ENCODE assay signal across 13 mouse cellular contexts in genomic region chr9:118975758-118976157, GRCm38 (mm10). TPM values are rescaled to one million over a fixed set of nuclear protein-coding genes. Genes with fewer than 3 reads are reported as not detected.
DNase-seq lines count a peak whose midpoint lies in the region; ATAC-seq and TF ChIP-seq lines count a peak whose summit lies in the region.
"Had no signal": no experiment of that assay in that cellular context is flagged by ENCODE, and none has a peak within 500 bp of the region (broad histone marks: within the 10 kb centered on the region; RNA-seq: fewer than 3 reads in every experiment).

No protein-coding gene starts in this region.

- no peak overlapping the region for H3K4me2 ChIP-seq in forebrain, embryonic 11.5 days (ENCODE audit: low read depth, low read length, severe bottlenecking)
- peak overlapping the region; percentile 22 for H3K4me2 ChIP-seq in embryonic facial prominence, embryonic 13.5 days

- H3K9me3 ChIP-seq in forebrain, embryonic 10.5 days = no peaks in the 10 kb centered on the region
- H3K9me3 ChIP-seq in forebrain, embryonic 11.5 days (ENCODE audit: control insufficient read depth, low read length) = no peaks in the 10 kb centered on the region; the same call in 1 of the 2 replicates
- no peaks in the 10 kb centered on the region for H3K9me3 ChIP-seq in embryonic facial prominence, embryonic 13.5 days
- H3K9me3 ChIP-seq: megakaryocyte, embryonic 14.5 days had no signal

- peak overlapping the region; percentile 81 for H3K27ac ChIP-seq in forebrain, embryonic 10.5 days
- no peak overlapping the region for H3K27ac ChIP-seq in forebrain, embryonic 11.5 days (ENCODE audit: low read depth, low read length)
- peak overlapping the region; percentile 51; the same call in 1 of the 2 replicates for H3K27ac ChIP-seq in layer of hippocampus, adult 2 months
- peak overlapping the region; percentile 62 for H3K27ac ChIP-seq in embryonic facial prominence, embryonic 13.5 days

- H3K36me3 ChIP-seq in forebrain, embryonic 10.5 days (replicated peaks) = peaks cover 12% of the 10 kb centered on the region; the same call in 1 of the 2 replicates
- H3K36me3 ChIP-seq in forebrain, embryonic 11.5 days (ENCODE audit: control insufficient read depth, insufficient read depth, low read length) = no peaks in the 10 kb centered on the region
- H3K36me3 ChIP-seq in embryonic facial prominence, embryonic 13.5 days = peaks cover 9% of the 10 kb centered on the region

- TF ChIP-seq CTCF in layer of hippocampus, adult 2 months (conservative IDR thresholded peaks at IDR 0.05) = no peak

- no peak for DNase-seq in forebrain, embryonic 10.5 days (ENCODE audit: extremely low spot score, low spot score)
- no peak for DNase-seq in forebrain, embryonic 11.5 days (ENCODE audit: low spot score)
- DNase-seq in layer of hippocampus, adult 2 months (ENCODE audit: low spot score in 2 of 2) = no peak
- no peak for DNase-seq in layer of hippocampus, postnatal 10 days (ENCODE audit: low spot score in 2 of 2)
- DNase-seq in kidney, postnatal 36 days = peak; percentile 45 to 55
- DNase-seq in natural killer cell, adult 2 months (ENCODE audit: low spot score in 2 of 2) = no peak
- no peak for DNase-seq in gastrocnemius, postnatal 4 days (ENCODE audit: low spot score in 2 of 2)
- DNase-seq: adrenal gland, postnatal 14 days; B cell, adult 2 months; cerebellum, adult 18-20 months had no signal

- no peaks in the 10 kb centered on the region for H3K27me3 ChIP-seq in forebrain, embryonic 10.5 days (ENCODE audit: poor library complexity, severe bottlenecking)
- H3K27me3 ChIP-seq in forebrain, embryonic 11.5 days (ENCODE audit: control insufficient read depth, insufficient read depth, low read length) = no peaks in the 10 kb centered on the region
- H3K27me3 ChIP-seq in embryonic facial prominence, embryonic 13.5 days = no peaks in the 10 kb centered on the region
- H3K27me3 ChIP-seq: megakaryocyte, embryonic 14.5 days had no signal

- no peak for ATAC-seq in forebrain, embryonic 11.5 days (replicated peaks; ENCODE audit: low FRiP score)
- ATAC-seq in embryonic facial prominence, embryonic 13.5 days (ENCODE audit: insufficient number of reproducible peaks, insufficient read depth, low FRiP score, low TSS enrichment, low read depth) = no peak

- peaks cover 74% of the 10 kb centered on the region for H3K4me1 ChIP-seq in forebrain, embryonic 10.5 days
- H3K4me1 ChIP-seq in forebrain, embryonic 11.5 days (replicated peaks; ENCODE audit: control insufficient read depth, insufficient read depth, low read length) = peaks cover 13% of the 10 kb centered on the region; the same call in 1 of the 2 replicates
- peaks cover 74% of the 10 kb centered on the region for H3K4me1 ChIP-seq in embryonic facial prominence, embryonic 13.5 days

- H3K9ac ChIP-seq in forebrain, embryonic 11.5 days (ENCODE audit: low read length) = no peak overlapping the region
- 0 out of 2 replicates have a peak overlapping the region, but pooled peaks have one; percentile 16 for H3K9ac ChIP-seq in embryonic facial prominence, embryonic 13.5 days

- no peak overlapping the region for H3K4me3 ChIP-seq in forebrain, embryonic 10.5 days
- no peak overlapping the region for H3K4me3 ChIP-seq in forebrain, embryonic 11.5 days (ENCODE audit: low read depth, low read length)
- H3K4me3 ChIP-seq in layer of hippocampus, adult 2 months = no peak overlapping the region
- H3K4me3 ChIP-seq in embryonic facial prominence, embryonic 13.5 days = no peak overlapping the region
- H3K4me3 ChIP-seq: myocyte had no signal

- WGBS in forebrain, embryonic 10.5 days = 63% methylated on average over 9 of the region's 9 CpGs
- WGBS in forebrain, embryonic 11.5 days = 66% methylated on average over 9 of the region's 9 CpGs
- WGBS in embryonic facial prominence, embryonic 13.5 days = 61% methylated on average over 9 of the region's 9 CpGs

RNA-seq across cellular contexts. Expression of gene Ctdspl, which starts 49.5 kb away (rescaled TPM):
- 7.2 and 7.3 TPM in 2 replicates for polyA plus RNA-seq in forebrain, embryonic 10.5 days (2016; fragmentation: Nextera tagmentation; extraction: Ambion mirVana)
- 9.0 and 9.1 TPM in 2 replicates for polyA plus RNA-seq in forebrain, embryonic 11.5 days (2014; fragmentation: Nextera tagmentation; extraction: Ambion mirVana)
- total RNA-seq in layer of hippocampus, adult 2 months (2021) = 10 to 100 TPM; 23.9 to 28.0 TPM
- 10 to 100 TPM; 17.0 to 19.0 TPM for total RNA-seq in layer of hippocampus, postnatal 10 days (2021)
- polyA plus RNA-seq in embryonic facial prominence, embryonic 13.5 days (2015; fragmentation: Nextera tagmentation; extraction: Ambion mirVana) = 20.6 and 21.3 TPM in 2 replicates
- 10 to 100 TPM; 21.0 TPM for total RNA-seq in gastrocnemius, postnatal 4 days (2021)

Comparison
In these comparisons a context has a peak if more than half of its experiments do, and no peak if none do; other contexts are left out.
1. DNase-seq: peak in kidney, postnatal 36 days (2 of 2); none in forebrain, embryonic 10.5 days (single experiment), forebrain, embryonic 11.5 days (single experiment), layer of hippocampus, adult 2 months (0 of 2), layer of hippocampus, postnatal 10 days (0 of 2), natural killer cell, adult 2 months (0 of 2) and gastrocnemius, postnatal 4 days (0 of 2).